Comparison of ENCODE assay signal across 14 mouse cellular contexts in the genomic region with DNA sequence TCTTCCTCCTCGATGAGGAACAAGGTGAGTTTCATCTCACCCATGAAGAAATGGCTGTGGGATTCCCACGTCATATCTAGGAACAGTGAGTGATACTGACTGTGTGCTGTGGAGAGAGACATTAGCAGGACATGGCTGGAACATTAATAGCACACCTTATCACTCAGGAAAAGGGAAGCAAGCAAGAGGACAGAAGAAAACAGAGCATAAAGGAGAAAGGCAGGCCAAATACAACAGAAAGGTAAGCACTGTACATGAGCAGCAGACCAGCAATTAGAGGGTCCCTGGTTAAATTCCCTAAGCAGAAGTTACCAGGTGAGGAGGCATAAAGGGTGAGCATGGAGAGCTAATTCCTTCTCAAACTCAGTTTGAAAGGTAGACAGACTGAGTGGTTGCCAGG. TPM values are rescaled to one million over a fixed set of nuclear protein-coding genes. Genes with fewer than 3 reads are reported as not detected.
DNase-seq lines count a peak whose midpoint lies in the region; ATAC-seq and TF ChIP-seq lines count a peak whose summit lies in the region.
"Had no signal": no experiment of that assay in that cellular context is flagged by ENCODE, and none has a peak within 500 bp of the region (broad histone marks: within the 10 kb centered on the region; RNA-seq: fewer than 3 reads in every experiment).

No protein-coding gene starts in this region.

- intact Hi-C loops in heart, adult 2 months (cut with DNase I): no loop called here
- intact Hi-C loops in heart, postnatal 25 days (cut with DNase I): no loop called here
- intact Hi-C loops in left cerebral cortex, adult 2 months (cut with DNase I): no loop called here

- H3K9ac ChIP-seq in heart, adult 2 months (ENCODE audit: low read depth, low read length): peak overlapping the region; percentile 50
- no peak overlapping the region for H3K9ac ChIP-seq in liver, embryonic 16.5 days (ENCODE audit: low read depth, low read length)
- no peak overlapping the region for H3K9ac ChIP-seq in stomach, embryonic 15.5 days
- H3K9ac ChIP-seq in neural tube, embryonic 15.5 days (replicated peaks): no peak overlapping the region

- H3K4me3 ChIP-seq in heart, adult 2 months: peak overlapping the region; percentile 10; the same call in 1 of the 2 replicates
- no peak overlapping the region for H3K4me3 ChIP-seq in layer of hippocampus, adult 2 months
- no peak overlapping the region for H3K4me3 ChIP-seq in liver, embryonic 16.5 days (ENCODE audit: low read depth, low read length)
- H3K4me3 ChIP-seq in stomach, embryonic 15.5 days (replicated peaks): no peak overlapping the region
- no peak overlapping the region for H3K4me3 ChIP-seq in left cerebral cortex, adult 2 months
- no peak overlapping the region for H3K4me3 ChIP-seq in neural tube, embryonic 15.5 days (replicated peaks)
- H3K4me3 ChIP-seq: embryonic facial prominence, embryonic 10.5 days had no signal

- no peak for TF ChIP-seq EP300 in heart, adult 2 months (IDR thresholded peaks at IDR 0.05; ENCODE audit: insufficient read depth, low read depth, low read length)

- H3K4me1 ChIP-seq in heart, adult 2 months (ENCODE audit: control insufficient read depth, insufficient read depth, low read length): peaks cover 15% of the 10 kb centered on the region
- peaks cover 10% of the 10 kb centered on the region for H3K4me1 ChIP-seq in liver, embryonic 16.5 days (ENCODE audit: control insufficient read depth, low read depth, low read length)
- peaks cover 5% of the 10 kb centered on the region; the same call in 1 of the 2 replicates for H3K4me1 ChIP-seq in stomach, embryonic 15.5 days
- peaks cover 4% of the 10 kb centered on the region; the same call in 1 of the 2 replicates for H3K4me1 ChIP-seq in neural tube, embryonic 15.5 days

- H3K27me3 ChIP-seq in heart, adult 2 months (ENCODE audit: control insufficient read depth, insufficient read depth, low read length): no peaks in the 10 kb centered on the region
- H3K27me3 ChIP-seq in liver, embryonic 16.5 days (ENCODE audit: control insufficient read depth, insufficient read depth, low read depth, low read length): no peaks in the 10 kb centered on the region
- no peaks in the 10 kb centered on the region for H3K27me3 ChIP-seq in stomach, embryonic 15.5 days (replicated peaks)
- no peaks in the 10 kb centered on the region for H3K27me3 ChIP-seq in neural tube, embryonic 15.5 days (replicated peaks)

- TF ChIP-seq POLR2A in heart, adult 2 months (IDR thresholded peaks at IDR 0.05; ENCODE audit: insufficient read depth, low read depth, low read length): no peak

- H3K4me2 ChIP-seq in liver, embryonic 16.5 days (ENCODE audit: low read depth, low read length): no peak overlapping the region
- no peak overlapping the region for H3K4me2 ChIP-seq in stomach, embryonic 15.5 days
- no peak overlapping the region for H3K4me2 ChIP-seq in neural tube, embryonic 15.5 days

- peaks cover 4% of the 10 kb centered on the region for H3K79me2 ChIP-seq in heart, adult 2 months (replicated peaks; ENCODE audit: control insufficient read depth, insufficient read depth, low read length)

- H3K36me3 ChIP-seq in heart, adult 2 months (ENCODE audit: control insufficient read depth, insufficient read depth, low read length): peaks cover 10% of the 10 kb centered on the region
- H3K36me3 ChIP-seq in liver, embryonic 16.5 days (ENCODE audit: control insufficient read depth, insufficient read depth): peaks cover 2% of the 10 kb centered on the region; the same call in 1 of the 2 replicates
- 0 out of 2 replicates have a peak, but pooled peaks cover 4% of the 10 kb centered on the region for H3K36me3 ChIP-seq in stomach, embryonic 15.5 days
- no peaks in the 10 kb centered on the region for H3K36me3 ChIP-seq in neural tube, embryonic 15.5 days

- no peak for ATAC-seq in liver, embryonic 16.5 days (ENCODE audit: low read depth)
- ATAC-seq in stomach, embryonic 15.5 days (ENCODE audit: insufficient read depth, low FRiP score, low read depth): no peak
- no peak for ATAC-seq in neural tube, embryonic 15.5 days (ENCODE audit: low FRiP score)
- ATAC-seq: hindbrain, postnatal 0 days had no signal

- H3K27ac ChIP-seq in heart, adult 2 months: peak overlapping the region; percentile 86
- peak overlapping the region; percentile 6; the same call in 1 of the 2 replicates for H3K27ac ChIP-seq in layer of hippocampus, adult 2 months
- 0 out of 2 replicates have a peak overlapping the region, but pooled peaks have one; percentile 15 for H3K27ac ChIP-seq in liver, embryonic 16.5 days (ENCODE audit: low read length)
- H3K27ac ChIP-seq in stomach, embryonic 15.5 days: peak overlapping the region; percentile 40; the same call in 1 of the 2 replicates
- H3K27ac ChIP-seq in left cerebral cortex, adult 2 months: no peak overlapping the region
- no peak overlapping the region for H3K27ac ChIP-seq in neural tube, embryonic 15.5 days (replicated peaks)
- H3K27ac ChIP-seq: embryonic facial prominence, embryonic 10.5 days; hindbrain, postnatal 0 days had no signal

- DNase-seq in heart, adult 2 months: no peak
- no peak for DNase-seq in heart, postnatal 25 days (ENCODE audit: low spot score)
- DNase-seq in layer of hippocampus, adult 2 months (ENCODE audit: low spot score in 2 of 2): no peak
- no peak for DNase-seq in layer of hippocampus, adult 9-11 months
- DNase-seq in left cerebral cortex, adult 2 months (ENCODE audit: extremely low spot score in 1 of 2, low spot score in 2 of 2): no peak
- DNase-seq: adrenal gland, adult 2 months; cerebellum, postnatal 14 days; kidney, adult 9 months; thymus, adult 18-20 months had no signal

- no peak for TF ChIP-seq CTCF in heart, adult 2 months (IDR thresholded peaks at IDR 0.05)
- no peak for TF ChIP-seq CTCF in layer of hippocampus, adult 2 months (conservative IDR thresholded peaks at IDR 0.05)
- no peak for TF ChIP-seq CTCF in left cerebral cortex, adult 2 months (IDR thresholded peaks at IDR 0.05)

- H3K9me3 ChIP-seq in liver, embryonic 16.5 days (replicated peaks; ENCODE audit: control insufficient read depth, low read length): no peaks in the 10 kb centered on the region
- no peaks in the 10 kb centered on the region for H3K9me3 ChIP-seq in stomach, embryonic 15.5 days
- no peaks in the 10 kb centered on the region for H3K9me3 ChIP-seq in neural tube, embryonic 15.5 days (replicated peaks)
- H3K9me3 ChIP-seq: embryonic facial prominence, embryonic 10.5 days had no signal

- 25% methylated on average over 2 of the region's 2 CpGs for WGBS in heart, adult 2 months
- 33% methylated on average over 2 of the region's 2 CpGs for WGBS in liver, embryonic 16.5 days (ENCODE audit: insufficient replicate concordance)
- WGBS in stomach, embryonic 15.5 days: 78% methylated on average over 2 of the region's 2 CpGs
- WGBS in neural tube, embryonic 15.5 days: 85% methylated on average over 2 of the region's 2 CpGs

RNA-seq across cellular contexts. Expression of a gene that starts 17.0 kb away (rescaled TPM):
- 10 to 100 TPM in 1 of 2 experiments, 1 to 10 TPM in 1; 9.7 to 10.7 TPM for total RNA-seq in heart, adult 2 months (2021)
- 6.6 and 7.4 TPM in 2 replicates for polyA plus RNA-seq in heart, adult 2 months (2012; rRNA removed)
- 10 to 100 TPM; 11.5 to 12.9 TPM for total RNA-seq in heart, postnatal 25 days (2021)
- 10 to 100 TPM; 10.1 to 10.8 TPM for total RNA-seq in layer of hippocampus, adult 2 months (2021)
- 1.3 and 1.5 TPM in 2 replicates for polyA plus RNA-seq in liver, embryonic 16.5 days (2015; fragmentation: Nextera tagmentation; extraction: Ambion mirVana)
- polyA plus RNA-seq in stomach, embryonic 15.5 days (2015; fragmentation: Nextera tagmentation; extraction: Ambion mirVana): 5.0 and 5.4 TPM in 2 replicates
- 10 to 100 TPM; 11.1 to 11.5 TPM for total RNA-seq in left cerebral cortex, adult 2 months (2021)
- 2.5 and 2.6 TPM in 2 replicates for polyA plus RNA-seq in neural tube, embryonic 15.5 days (2015; fragmentation: Nextera tagmentation; extraction: Ambion mirVana)

RNA-seq across cellular contexts. Expression of a gene that starts 36.7 kb away (rescaled TPM):
- 1 to 10 TPM; 8.8 to 10.0 TPM for total RNA-seq in heart, adult 2 months (2021)
- 16.2 and 18.1 TPM in 2 replicates for polyA plus RNA-seq in heart, adult 2 months (2012; rRNA removed)
- 1 to 10 TPM; 4.8 to 7.8 TPM for total RNA-seq in heart, postnatal 25 days (2021)
- 1 to 10 TPM; 6.8 to 9.3 TPM for total RNA-seq in layer of hippocampus, adult 2 months (2021)
- polyA plus RNA-seq in liver, embryonic 16.5 days (2015; fragmentation: Nextera tagmentation; extraction: Ambion mirVana): 0.50 and 0.61 TPM in 2 replicates
- polyA plus RNA-seq in stomach, embryonic 15.5 days (2015; fragmentation: Nextera tagmentation; extraction: Ambion mirVana): 3.7 and 4.5 TPM in 2 replicates
- total RNA-seq in left cerebral cortex, adult 2 months (2021): 1 to 10 TPM; 5.9 to 8.7 TPM
- polyA plus RNA-seq in neural tube, embryonic 15.5 days (2015; fragmentation: Nextera tagmentation; extraction: Ambion mirVana): 2.9 and 3.7 TPM in 2 replicates

RNA-seq across cellular contexts. Expression of a gene that starts 50.4 kb away (rescaled TPM):
- total RNA-seq in heart, adult 2 months (2021): 100 to 1,000 TPM; 324 to 369 TPM
- 64.8 and 153 TPM in 2 replicates for polyA plus RNA-seq in heart, adult 2 months (2012; rRNA removed)
- 100 to 1,000 TPM; 266 to 295 TPM for total RNA-seq in heart, postnatal 25 days (2021)
- 100 to 1,000 TPM; 365 to 415 TPM for total RNA-seq in layer of hippocampus, adult 2 months (2021)
- 172 and 184 TPM in 2 replicates for polyA plus RNA-seq in liver, embryonic 16.5 days (2015; fragmentation: Nextera tagmentation; extraction: Ambion mirVana)
- polyA plus RNA-seq in stomach, embryonic 15.5 days (2015; fragmentation: Nextera tagmentation; extraction: Ambion mirVana): 334 and 361 TPM in 2 replicates
- total RNA-seq in left cerebral cortex, adult 2 months (2021): 100 to 1,000 TPM; 387 to 418 TPM
- polyA plus RNA-seq in neural tube, embryonic 15.5 days (2015; fragmentation: Nextera tagmentation; extraction: Ambion mirVana): 289 and 305 TPM in 2 replicates

Comparison
In these comparisons a context has a peak if more than half of its experiments do, and no peak if none do; other contexts are left out.
1. H3K27ac ChIP-seq: peak in heart, adult 2 months (single experiment), layer of hippocampus, adult 2 months (single experiment), liver, embryonic 16.5 days (single experiment) and stomach, embryonic 15.5 days (single experiment); none in left cerebral cortex, adult 2 months (single experiment) and neural tube, embryonic 15.5 days (single experiment).